Mouse (Mus musculus) ES-Bruce4 (cell line): ENCODE results near the gene Slc4a7.

Experiments
- CTCF ChIP-seq: IDR thresholded peaks from one replicate; pipeline ENCODE4 v1.8.1; 2011; ENCODE audit warnings: low read depth, low read length
- POLR2A ChIP-seq: IDR thresholded peaks from one replicate; pipeline ENCODE4 v1.8.1; 2011; ENCODE audit warnings: low read length; ENCODE audit not compliant: insufficient read depth

DNA sequence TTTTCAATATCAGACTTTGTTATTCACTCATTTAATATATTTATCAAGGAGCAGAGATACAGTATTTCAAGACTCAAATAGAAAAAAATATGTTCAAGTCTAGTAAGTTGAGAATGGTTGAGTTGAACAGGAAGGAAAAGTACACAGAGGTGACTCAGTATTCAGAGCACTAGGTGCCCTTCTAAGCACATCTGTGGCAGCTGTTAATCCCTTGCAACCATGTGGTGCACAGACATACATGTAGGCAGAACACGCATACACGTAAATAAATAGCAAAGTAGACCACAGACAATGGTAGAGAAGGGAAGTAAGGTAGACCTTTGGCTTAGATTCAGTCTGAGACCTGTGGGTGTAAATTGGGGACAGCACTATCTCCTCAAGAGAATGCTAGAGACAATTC lies 13.7 kb downstream of the Slc4a7 start:
- TF ChIP-seq CTCF, result no peak
- no peak for TF ChIP-seq POLR2A
